ENCODE assay signal across 8 mouse cellular contexts in the genomic region with DNA sequence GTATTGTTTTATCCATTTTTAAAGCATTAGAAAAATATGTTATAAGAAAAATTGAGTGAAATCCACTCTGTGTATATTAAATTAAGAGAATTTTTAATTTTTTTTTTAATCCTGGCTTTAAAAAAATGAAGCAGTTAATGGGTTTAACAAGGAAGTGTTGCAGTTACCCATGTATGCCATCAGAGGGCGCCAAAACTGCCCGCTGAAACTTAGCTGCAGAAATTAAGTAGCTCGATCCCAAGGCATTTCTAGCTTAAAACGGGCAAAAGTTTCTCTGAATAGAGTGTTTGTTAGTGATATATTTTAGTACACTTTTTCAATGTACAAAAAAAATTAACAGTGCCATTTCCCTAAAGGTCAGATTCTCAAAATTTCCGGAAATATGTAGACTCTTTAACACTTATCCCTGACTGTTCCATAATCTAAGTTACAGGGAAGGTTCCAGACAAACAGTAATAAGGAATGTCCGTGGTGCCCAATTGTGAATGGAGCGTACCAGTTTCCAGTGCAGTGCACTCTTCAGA.
A peak's percentile ranks its signal among the peaks of the same experiment; 100 is the strongest.
DNase-seq lines count a peak whose midpoint lies in the region; ATAC-seq and TF ChIP-seq lines count a peak whose summit lies in the region.

No protein-coding gene starts in this region.

- no peaks in the 10 kb centered on the region for H3K9me3 ChIP-seq in embryonic facial prominence, embryonic 11.5 days (replicated peaks; ENCODE audit: control insufficient read depth, low read length)
- H3K9me3 ChIP-seq in hindbrain, embryonic 15.5 days, result no peaks in the 10 kb centered on the region
- H3K9me3 ChIP-seq in limb, embryonic 11.5 days (ENCODE audit: control insufficient read depth, low read length), result no peaks in the 10 kb centered on the region

- no peaks in the 10 kb centered on the region for H3K27me3 ChIP-seq in embryonic facial prominence, embryonic 11.5 days (ENCODE audit: control insufficient read depth, insufficient read depth, low read length)
- no peaks in the 10 kb centered on the region for H3K27me3 ChIP-seq in hindbrain, embryonic 15.5 days
- H3K27me3 ChIP-seq in limb, embryonic 11.5 days (ENCODE audit: control insufficient read depth, insufficient read depth, low read length), result no peaks in the 10 kb centered on the region
- no peaks in the 10 kb centered on the region for H3K27me3 ChIP-seq in myocyte (ENCODE audit: control insufficient read depth, insufficient read depth, insufficient read length)

- H3K79me2 ChIP-seq in myocyte (ENCODE audit: control insufficient read depth, insufficient read depth), result no peaks in the 10 kb centered on the region

- H3K27ac ChIP-seq in left cerebral cortex, adult 2 months, result no peak overlapping the region
- no peak overlapping the region for H3K27ac ChIP-seq in embryonic facial prominence, embryonic 11.5 days (replicated peaks; ENCODE audit: low read depth, low read length)
- no peak overlapping the region for H3K27ac ChIP-seq in hindbrain, embryonic 15.5 days (replicated peaks)
- no peak overlapping the region for H3K27ac ChIP-seq in limb, embryonic 11.5 days (replicated peaks; ENCODE audit: low read depth, low read length)

- TF ChIP-seq CTCF in left cerebral cortex, adult 2 months (IDR thresholded peaks at IDR 0.05), result peak; percentile 81

- TF ChIP-seq POLR2A in myocyte (IDR thresholded peaks at IDR 0.05; ENCODE audit: insufficient read length, low read depth), result no peak

- intact Hi-C loops in left cerebral cortex, adult 2 months (cut with DNase I), result loop anchor here (5.0 kb wide), 1 partner anchor 111 kb away; no protein-coding TSS in a partner anchor

- no peak overlapping the region for H3K4me2 ChIP-seq in embryonic facial prominence, embryonic 11.5 days (ENCODE audit: low read depth, low read length)
- peak overlapping the region; percentile 21; the same call in 1 of the 2 replicates for H3K4me2 ChIP-seq in hindbrain, embryonic 15.5 days
- H3K4me2 ChIP-seq in limb, embryonic 11.5 days (ENCODE audit: low read depth, severe bottlenecking), result no peak overlapping the region
- H3K4me2 ChIP-seq in myocyte (ENCODE audit: low read depth), result peak overlapping the region; percentile 45

- H3ac ChIP-seq in myocyte (ENCODE audit: control insufficient read depth, insufficient read length), result no peak overlapping the region

- H3K9ac ChIP-seq in embryonic facial prominence, embryonic 11.5 days (replicated peaks; ENCODE audit: low read length), result no peak overlapping the region
- no peak overlapping the region for H3K9ac ChIP-seq in hindbrain, embryonic 15.5 days
- H3K9ac ChIP-seq in limb, embryonic 11.5 days (ENCODE audit: low read length), result no peak overlapping the region

- peak; percentile 45 to 49 for DNase-seq in left cerebral cortex, adult 2 months (ENCODE audit: extremely low spot score in 1 of 2, low spot score in 2 of 2)
- no peak for DNase-seq in left cerebral cortex, adult 11 months (ENCODE audit: low spot score)
- peak; percentile 81 for DNase-seq in ZHBTc4 (ENCODE audit: low read depth, low spot score)
- DNase-seq in embryonic facial prominence, embryonic 11.5 days (ENCODE audit: low spot score), result peak; percentile 73
- DNase-seq in limb, embryonic 11.5 days (ENCODE audit: low spot score), result peak; percentile 69
- DNase-seq in thymus, postnatal 36 days, result peak; percentile 9 to 13

- no peak overlapping the region for H3K4me3 ChIP-seq in left cerebral cortex, adult 2 months
- no peak overlapping the region for H3K4me3 ChIP-seq in embryonic facial prominence, embryonic 11.5 days (ENCODE audit: low read depth, low read length)
- no peak overlapping the region for H3K4me3 ChIP-seq in hindbrain, embryonic 15.5 days
- H3K4me3 ChIP-seq in limb, embryonic 11.5 days (ENCODE audit: low read depth, low read length), result no peak overlapping the region
- no peak overlapping the region for H3K4me3 ChIP-seq in myocyte

- 27% methylated on average over 7 of the region's 7 CpGs for WGBS in embryonic facial prominence, embryonic 11.5 days
- WGBS in hindbrain, embryonic 15.5 days, result 21% methylated on average over 7 of the region's 7 CpGs
- WGBS in limb, embryonic 11.5 days, result 24% methylated on average over 7 of the region's 7 CpGs

- ATAC-seq in embryonic facial prominence, embryonic 11.5 days (replicated peaks; ENCODE audit: insufficient number of reproducible peaks, low FRiP score, low TSS enrichment, low read depth), result no peak
- no peak for ATAC-seq in hindbrain, embryonic 15.5 days (ENCODE audit: low FRiP score, low read depth)
- no peak for ATAC-seq in limb, embryonic 11.5 days (ENCODE audit: insufficient number of reproducible peaks, low FRiP score, low TSS enrichment, low read depth)

- H3K36me3 ChIP-seq in embryonic facial prominence, embryonic 11.5 days (replicated peaks; ENCODE audit: control insufficient read depth, insufficient read depth, low read depth, low read length), result no peaks in the 10 kb centered on the region
- no peaks in the 10 kb centered on the region for H3K36me3 ChIP-seq in hindbrain, embryonic 15.5 days
- no peaks in the 10 kb centered on the region for H3K36me3 ChIP-seq in limb, embryonic 11.5 days (ENCODE audit: control insufficient read depth, insufficient read depth, low read length)
- no peaks in the 10 kb centered on the region for H3K36me3 ChIP-seq in myocyte (ENCODE audit: control insufficient read depth, insufficient read depth)

- H3K4me1 ChIP-seq in embryonic facial prominence, embryonic 11.5 days (ENCODE audit: control insufficient read depth, insufficient read depth, low read length), result no peaks in the 10 kb centered on the region
- H3K4me1 ChIP-seq in hindbrain, embryonic 15.5 days (replicated peaks), result 0 out of 2 replicates have a peak, but pooled peaks cover 4% of the 10 kb centered on the region
- no peaks in the 10 kb centered on the region for H3K4me1 ChIP-seq in limb, embryonic 11.5 days (ENCODE audit: control insufficient read depth, insufficient read depth, low read length)

TF ChIP-seq in myocyte, 11 proteins besides CTCF, POLR2A, EP300 and RAD21:
- TF ChIP-seq MYOD1 (IDR thresholded peaks at IDR 0.05; ENCODE audit: control insufficient read depth in 1 of 3, insufficient read length in 2 of 3, low read depth in 2 of 3) (no peak), POLR2AphosphoS2 (IDR thresholded peaks at IDR 0.05; ENCODE audit: insufficient read length, low read depth) (no peak), MAX (IDR thresholded peaks at IDR 0.05; ENCODE audit: low read depth) (no peak), USF1 (IDR thresholded peaks at IDR 0.05; ENCODE audit: low read depth) (no peak), CEBPB (IDR thresholded peaks at IDR 0.05; ENCODE audit: insufficient read depth, poor library complexity, severe bottlenecking) (no peak), TCF12 (IDR thresholded peaks at IDR 0.05; ENCODE audit: insufficient read depth, poor library complexity, severe bottlenecking) (no peak), REST (IDR thresholded peaks at IDR 0.05; ENCODE audit: insufficient read depth, insufficient read length) (no peak), TCF3 (IDR thresholded peaks at IDR 0.05; ENCODE audit: insufficient read length, low read depth) (no peak), MYOG (IDR thresholded peaks at IDR 0.05; ENCODE audit: control insufficient read depth in 1 of 3, insufficient read depth in 1 of 3, insufficient read length in 2 of 3, low read depth in 2 of 3) (no peak)

Comparison
In these comparisons a context has a peak if more than half of its experiments do, and no peak if none do; other contexts are left out.
1. H3K4me2 ChIP-seq: peak in hindbrain, embryonic 15.5 days (single experiment) and myocyte (single experiment); none in embryonic facial prominence, embryonic 11.5 days (single experiment) and limb, embryonic 11.5 days (single experiment).